ENCODE assay signal across 8 mouse cellular contexts in the genomic region with DNA sequence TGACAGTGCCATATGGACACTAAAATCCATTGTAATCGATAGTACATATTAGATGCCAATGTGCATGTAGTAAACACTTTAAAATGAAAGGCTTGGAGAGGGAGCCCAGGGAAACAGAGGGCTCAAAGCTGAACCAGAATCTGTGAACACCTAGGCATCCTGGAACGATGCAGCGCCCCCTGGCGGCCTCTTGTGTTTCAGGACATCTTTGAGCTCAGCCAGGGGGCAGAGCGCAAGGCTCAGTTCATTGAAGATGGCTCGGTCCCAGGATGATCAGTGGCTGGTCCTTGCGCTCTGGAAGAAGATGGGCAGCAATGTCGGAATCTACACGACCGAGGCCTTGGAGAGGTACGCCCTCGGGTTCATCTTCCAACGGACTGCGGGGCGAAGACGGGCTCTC. TPM values are rescaled to one million over a fixed set of nuclear protein-coding genes. Genes with fewer than 3 reads are reported as not detected.
DNase-seq lines count a peak whose midpoint lies in the region; ATAC-seq and TF ChIP-seq lines count a peak whose summit lies in the region.
"Not testable (repeated sequence)": the region's sequence is repeated elsewhere in the genome, so short reads cannot be mapped to it uniquely, and the experiment has no call there.

A gene (plus strand): TSS at position 205 of the 400 bp plus-strand sequence.

- not testable (repeated sequence) for H3K27ac ChIP-seq in embryonic facial prominence, embryonic 10.5 days (replicated peaks); intestine, postnatal 0 days (ENCODE audit: low read depth, low read length)

- WGBS in embryonic facial prominence, embryonic 10.5 days = 9% methylated on average over 16 of the region's 16 CpGs
- WGBS in intestine, postnatal 0 days = 5% methylated on average over 16 of the region's 16 CpGs

- peak; percentile 85 for TF ChIP-seq CTCF in intestine, postnatal 0 days (IDR thresholded peaks at IDR 0.05; ENCODE audit: low read depth)

- H3K4me1 ChIP-seq in embryonic facial prominence, embryonic 10.5 days; intestine, postnatal 0 days (replicated peaks; ENCODE audit: control insufficient read depth, insufficient read depth, low read length): not testable (repeated sequence)

- H3K9ac ChIP-seq in intestine, postnatal 0 days (ENCODE audit: low read depth, low read length) = not testable (repeated sequence)

- peak; percentile 47 to 48 for DNase-seq in adrenal gland, adult 18-20 months (ENCODE audit: low spot score in 2 of 2)
- peak; percentile 68 for DNase-seq in embryonic facial prominence, embryonic 10.5 days (ENCODE audit: low spot score)
- DNase-seq in heart, adult 11 months = peak; percentile 90
- peak; percentile 31 to 63 for DNase-seq in left cerebral cortex, postnatal 10 days (ENCODE audit: extremely low spot score in 1 of 2, low spot score in 2 of 2)
- DNase-seq in lung, postnatal 4 days = peak; percentile 41 to 66
- DNase-seq in retina, embryonic 14.5 days (ENCODE audit: low spot score) = peak; percentile 41
- DNase-seq in thymus, postnatal 25 days = peak; percentile 57

- ATAC-seq in intestine, postnatal 0 days = not testable (repeated sequence)

- H3K36me3 ChIP-seq in embryonic facial prominence, embryonic 10.5 days (replicated peaks); intestine, postnatal 0 days (ENCODE audit: control insufficient read depth, insufficient read depth): not testable (repeated sequence)

- H3K4me2 ChIP-seq in intestine, postnatal 0 days (replicated peaks; ENCODE audit: low read depth) = peak within 1 kb of the TSS; percentile 38

- H3K4me3 ChIP-seq in embryonic facial prominence, embryonic 10.5 days = peak within 1 kb of the TSS; percentile 45
- H3K4me3 ChIP-seq in intestine, postnatal 0 days (ENCODE audit: low read depth, low read length) = not testable (repeated sequence)

- H3K27me3 ChIP-seq in embryonic facial prominence, embryonic 10.5 days (replicated peaks; ENCODE audit: low read depth, poor library complexity, severe bottlenecking) = peaks cover 29% of the 10 kb centered on the region
- H3K27me3 ChIP-seq in intestine, postnatal 0 days (replicated peaks; ENCODE audit: control insufficient read depth, insufficient read depth, low read length) = not testable (repeated sequence)

- H3K9me3 ChIP-seq in embryonic facial prominence, embryonic 10.5 days; intestine, postnatal 0 days (ENCODE audit: control insufficient read depth): not testable (repeated sequence)

- intact Hi-C loops in left cerebral cortex, postnatal 10 days (cut with DNase I) = not testable (repeated sequence)

RNA-seq across cellular contexts. Expression of the gene that starts here (rescaled TPM):
- not detected for total RNA-seq in adrenal gland, adult 18-20 months (2021)
- not detected in 2 replicates for polyA plus RNA-seq in embryonic facial prominence, embryonic 10.5 days (2016; fragmentation: Nextera tagmentation; extraction: Ambion mirVana)
- 0.21 TPM in 1 of 2 replicates, not detected in the other for polyA plus RNA-seq in intestine, postnatal 0 days (2015; fragmentation: Nextera tagmentation; extraction: Ambion mirVana)
- total RNA-seq in left cerebral cortex, postnatal 10 days (2021) = 1 to 10 TPM; 1.9 to 2.1 TPM

Comparison
In these comparisons a context has a peak if more than half of its experiments do, and no peak if none do; other contexts are left out.
1. Peak in DNase-seq in adrenal gland, adult 18-20 months; RNA of the gene not detected or under 1 TPM.
2. Peak in DNase-seq and H3K4me3 ChIP-seq in embryonic facial prominence, embryonic 10.5 days; RNA of the gene not detected or under 1 TPM.